Mouse (Mus musculus): ENCODE data around the gene Asah2. TPM values are rescaled to one million over a fixed set of nuclear protein-coding genes. Genes with fewer than 3 reads are reported as not detected.

Gene Asah2
- total RNA-seq (2023) = 1.7 and 3.8 TPM in 2 replicates

DNA sequence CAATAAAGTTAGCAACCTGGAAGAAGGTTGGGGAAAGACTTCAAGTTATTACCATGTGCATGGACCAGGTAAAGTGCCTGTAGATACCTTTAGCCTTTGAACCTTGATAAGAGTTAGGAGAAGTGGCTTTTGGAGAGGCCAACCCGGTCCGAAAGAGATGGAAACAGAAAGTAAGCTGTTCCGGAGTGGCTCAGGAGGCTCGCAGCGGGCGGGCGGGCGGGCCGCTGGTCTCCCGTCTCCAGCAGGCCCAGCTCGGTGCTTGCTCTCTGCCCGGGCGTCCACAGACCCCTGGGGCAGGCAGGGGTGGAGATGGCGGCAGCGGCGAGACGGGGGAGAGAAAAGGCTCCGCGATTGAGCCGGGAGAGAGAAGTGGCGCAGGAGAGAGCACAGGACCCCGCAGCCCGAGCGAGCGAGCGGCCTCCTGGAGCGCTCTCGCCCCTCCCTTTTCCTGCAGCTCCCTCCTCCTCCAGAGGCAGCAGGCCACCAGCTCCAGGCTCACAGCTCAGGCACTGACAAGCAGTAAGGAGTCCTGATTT is at the start of gene Asah2:
Gene Asah2 (minus strand): TSS at position 441 of the 536 bp plus-strand sequence.

Other genes starting within 250 kb of the Asah2 start
- not detected in 2 replicates for gene A1cf, start 239.4 kb downstream of the Asah2 start, total RNA-seq (2023)